Mouse (Mus musculus) heart, adult 2 months (tissue): ENCODE results near the gene Necap2.
A peak's percentile ranks its signal among the peaks of the same experiment; 100 is the strongest.

ENCODE experiments used
- CTCF ChIP-seq: fragments of 200-600 bp; IDR thresholded peaks from 2 replicates; pipeline ENCODE4 v1.8.1; 2022; ENCODE audit warnings: antibody characterized with exemption, mild to moderate bottlenecking, moderate library complexity
- EP300 ChIP-seq: fragments of 200-500 bp; IDR thresholded peaks from 2 replicates; pipeline ENCODE4 v1.6.1; 2011; ENCODE audit warnings: low read depth, low read length, control low read depth; ENCODE audit not compliant: insufficient read depth
- POLR2A ChIP-seq: fragments of 200-500 bp; IDR thresholded peaks from 2 replicates; pipeline ENCODE4 v1.6.1; 2011; ENCODE audit warnings: mild to moderate bottlenecking, low read depth, low read length, control low read depth; ENCODE audit not compliant: insufficient read depth

GRCm38 (mm10) chr4:141031733-141032132, 46.4 kb downstream of the Necap2 start:
- peak; percentile 88; the same call in 1 of the 2 replicates for TF ChIP-seq EP300
- peak; percentile 98; the same call in 1 of the 2 replicates for TF ChIP-seq CTCF
- TF ChIP-seq POLR2A = no peak
